Mouse (Mus musculus) heart, embryonic 10.5 days (tissue): ENCODE results near the gene Srm. TPM values are rescaled to one million over a fixed set of nuclear protein-coding genes. Genes with fewer than 3 reads are reported as not detected.
A peak's percentile ranks its signal among the peaks of the same experiment; 100 is the strongest.

Experiments
- DNase-seq: peaks from one replicate; pipeline ENCODE4 v3.0.0-alpha.2; 2017; ENCODE audit warnings: low spot score
- H3K27ac ChIP-seq: fragments of 300-500 bp; sonication (generic); 2 replicates; pipeline ENCODE4 v1.5.1; 2016; ENCODE audit warnings: mild to moderate bottlenecking
- H3K27me3 ChIP-seq: fragments of 300-500 bp; sonication (generic); 2 replicates; pipeline ENCODE4 v1.6.1; 2016; ENCODE audit warnings: mild to moderate bottlenecking; ENCODE audit not compliant: poor library complexity, insufficient read depth, severe bottlenecking
- H3K36me3 ChIP-seq: fragments of 300-500 bp; sonication (generic); 2 replicates; pipeline ENCODE4 v1.6.1; 2016; ENCODE audit warnings: mild to moderate bottlenecking, moderate library complexity
- H3K4me1 ChIP-seq: fragments of 300-500 bp; sonication (generic); 2 replicates; pipeline ENCODE4 v1.6.1; 2016; ENCODE audit warnings: mild to moderate bottlenecking
- H3K4me3 ChIP-seq: fragments of 300-500 bp; sonication (generic); 2 replicates; pipeline ENCODE4 v1.5.1; 2016; ENCODE audit warnings: mild to moderate bottlenecking, moderate library complexity
- H3K9me3 ChIP-seq: fragments of 300-500 bp; sonication (generic); 2 replicates; pipeline ENCODE4 v1.6.1; 2016; ENCODE audit warnings: mild to moderate bottlenecking, moderate library complexity
- WGBS: fragments of 180-500 bp; shearing (Covaris S2); methylation state at CpG from one replicate; pipeline ENCODE4 v1.1.7; 2016; 5-methylcytosine and 5-hydroxymethylcytosine counted together
- polyA plus RNA-seq: library from polyadenylated mRNA; unstranded; fragments of >200 nt; fragmentation: Nextera tagmentation; extraction: Ambion mirVana; gene quantifications from 2 replicates; pipeline ENCODE4 v1.2.1, GENCODE M21; 2016

Gene Srm
- polyA plus RNA-seq, 1 experiment from 2014 or later, result 306 TPM

DNA sequence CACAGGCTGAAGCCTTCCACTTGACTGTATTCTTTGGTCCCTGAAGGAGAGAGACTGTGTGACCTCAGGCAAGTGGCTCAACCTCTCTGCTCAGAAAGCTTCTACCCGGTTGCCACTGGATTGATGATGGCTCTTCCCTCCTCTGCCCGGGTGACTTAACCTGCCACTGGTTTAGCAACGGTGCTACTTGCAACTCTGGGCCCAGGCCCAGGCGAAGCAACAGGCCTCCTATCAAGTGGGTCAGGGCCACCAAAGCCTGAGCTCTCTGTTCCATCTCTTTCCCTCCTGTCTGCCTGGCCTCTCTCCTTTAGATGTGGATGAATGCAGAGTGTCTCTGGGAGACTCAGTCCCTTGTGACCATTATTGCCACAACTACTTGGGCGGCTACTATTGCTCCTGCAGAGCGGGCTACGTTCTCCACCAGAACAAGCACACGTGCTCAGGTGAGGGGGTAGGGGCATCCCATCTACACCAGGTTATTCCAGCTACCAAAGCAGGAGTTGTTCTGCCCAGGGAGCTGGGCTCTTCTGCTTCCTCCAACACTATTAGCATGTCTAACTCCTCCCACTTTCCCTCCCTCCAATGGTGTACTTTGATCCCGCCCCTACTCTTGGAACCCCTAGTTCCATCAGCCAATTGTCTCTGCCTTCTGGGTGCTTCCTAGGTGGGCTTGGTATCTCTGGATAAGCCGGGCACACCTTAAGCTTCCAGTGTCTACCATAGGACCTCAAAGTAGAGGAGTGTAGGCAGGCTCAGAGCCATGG is 12.3 kb downstream of the Srm start:
- H3K27me3 ChIP-seq, result no peaks in the 10 kb centered on the region
- no peak overlapping the region for H3K27ac ChIP-seq
- no peak for DNase-seq
- 68% methylated on average over 10 of the region's 10 CpGs for WGBS
- H3K4me1 ChIP-seq, result 0 out of 2 replicates have a peak, but pooled peaks cover 4% of the 10 kb centered on the region
- peaks cover 14% of the 10 kb centered on the region for H3K36me3 ChIP-seq
- H3K9me3 ChIP-seq, result 0 out of 2 replicates have a peak, but pooled peaks cover 2% of the 10 kb centered on the region
- H3K4me3 ChIP-seq, result no peak overlapping the region

DNA sequence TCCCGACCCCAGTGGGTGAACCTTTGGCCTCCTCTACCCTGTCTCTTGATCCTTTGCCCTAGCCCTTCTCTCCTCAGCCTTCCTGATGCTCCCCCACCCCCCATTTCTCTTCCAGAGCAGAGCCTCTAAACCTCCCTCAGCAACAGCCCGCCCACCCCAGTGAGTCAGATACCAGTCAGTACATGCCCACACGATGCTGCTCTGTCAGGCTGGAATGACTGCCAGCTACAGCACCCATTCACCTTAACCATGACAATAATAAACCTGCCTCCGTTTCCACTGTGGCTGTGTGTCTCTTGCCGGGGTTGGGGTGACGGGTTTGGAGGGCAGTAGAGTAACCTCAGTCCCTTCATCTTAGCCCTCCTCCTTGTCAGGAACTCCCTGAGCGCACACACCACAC is 12.8 kb downstream of the Srm start:
- peaks cover 9% of the 10 kb centered on the region; the same call in 1 of the 2 replicates for H3K4me1 ChIP-seq
- 75% methylated on average over 7 of the region's 7 CpGs for WGBS
- no peaks in the 10 kb centered on the region for H3K27me3 ChIP-seq
- no peaks in the 10 kb centered on the region for H3K9me3 ChIP-seq
- H3K27ac ChIP-seq, result no peak overlapping the region
- DNase-seq, result no peak
- H3K36me3 ChIP-seq, result peaks cover 8% of the 10 kb centered on the region
- no peak overlapping the region for H3K4me3 ChIP-seq

DNA sequence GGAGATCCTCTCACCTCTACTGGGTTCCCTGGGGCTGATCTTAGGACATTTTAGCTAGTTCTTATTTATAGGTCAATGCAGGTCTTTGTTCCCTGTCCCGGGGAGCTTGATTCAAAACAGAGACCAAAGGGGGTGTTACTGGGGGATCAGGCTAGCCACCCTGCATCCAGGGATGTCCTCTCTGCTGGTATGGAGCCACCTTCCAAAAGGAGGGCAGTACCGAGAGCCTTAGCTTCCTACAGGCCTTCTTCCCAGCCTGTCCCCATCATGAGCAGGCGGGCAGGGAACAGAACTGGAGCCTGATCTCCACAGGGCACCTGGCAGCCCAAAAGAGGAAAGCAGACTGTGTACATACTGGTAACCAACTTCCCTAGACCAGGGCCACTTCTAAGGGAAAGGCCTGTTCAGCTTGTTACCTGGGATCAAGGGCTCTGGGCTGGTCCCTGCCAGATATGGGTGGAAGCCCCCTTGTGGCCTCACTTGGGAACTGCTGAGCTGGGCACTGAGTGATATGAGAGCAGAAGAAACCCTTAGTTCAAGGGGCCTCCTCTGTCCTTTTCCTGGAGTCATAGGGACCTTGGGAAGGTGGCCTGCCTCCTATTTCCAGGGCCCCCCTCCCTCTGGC is 13.3 kb downstream of the Srm start:
- no peaks in the 10 kb centered on the region for H3K27me3 ChIP-seq
- WGBS, result 87% methylated on average over 3 of the region's 3 CpGs
- H3K4me1 ChIP-seq, result peaks cover 9% of the 10 kb centered on the region; the same call in 1 of the 2 replicates
- DNase-seq, result no peak
- peaks cover 6% of the 10 kb centered on the region for H3K36me3 ChIP-seq
- H3K27ac ChIP-seq, result no peak overlapping the region
- no peak overlapping the region for H3K4me3 ChIP-seq
- H3K9me3 ChIP-seq, result no peaks in the 10 kb centered on the region

DNA sequence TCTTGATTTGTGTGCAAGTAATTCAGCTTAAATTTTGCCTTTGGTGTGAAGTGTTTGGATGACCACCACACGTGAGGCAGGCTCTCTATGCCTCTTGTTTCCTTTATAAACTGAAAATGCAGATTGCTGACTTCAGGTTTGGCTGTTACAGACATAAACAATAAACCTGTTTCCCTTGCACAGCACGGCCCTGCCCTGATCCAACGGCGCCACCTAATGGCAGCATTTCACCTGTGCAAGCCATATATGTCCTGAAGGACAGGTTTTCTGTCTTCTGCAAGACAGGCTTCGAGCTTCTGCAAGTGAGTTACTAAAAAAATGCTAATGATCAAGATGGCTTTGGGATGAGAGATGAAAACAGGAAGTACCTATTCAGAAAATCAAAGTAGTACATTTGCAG is 16.5 kb downstream of the Srm start:
- DNase-seq, result peak; percentile 79
- no peak overlapping the region for H3K27ac ChIP-seq
- H3K9me3 ChIP-seq, result no peaks in the 10 kb centered on the region
- no peaks in the 10 kb centered on the region for H3K27me3 ChIP-seq
- no peak overlapping the region for H3K4me3 ChIP-seq
- 26% methylated on average over 5 of the region's 5 CpGs for WGBS
- H3K4me1 ChIP-seq, result peaks cover 15% of the 10 kb centered on the region; the same call in 1 of the 2 replicates
- H3K36me3 ChIP-seq, result peaks cover 28% of the 10 kb centered on the region

DNA sequence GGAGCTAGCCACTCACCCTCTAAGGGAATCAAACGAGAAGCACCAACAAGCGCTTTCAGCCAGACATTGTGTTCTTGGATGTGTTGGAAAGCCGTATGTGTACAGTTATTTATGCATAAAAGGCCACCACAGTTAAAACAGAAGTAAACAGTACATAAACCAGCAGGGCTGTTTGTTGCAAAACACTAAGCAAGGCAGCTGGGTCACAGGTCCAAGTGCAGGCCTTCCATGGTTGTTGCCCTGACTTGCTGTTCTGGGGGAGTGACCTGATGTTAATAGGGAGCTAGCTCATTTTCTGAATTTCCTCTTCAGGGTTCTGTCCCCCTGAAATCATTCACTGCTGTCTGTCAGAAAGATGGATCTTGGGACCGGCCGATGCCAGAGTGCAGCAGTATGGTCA is 18.5 kb downstream of the Srm start:
- no peak overlapping the region for H3K27ac ChIP-seq
- no peaks in the 10 kb centered on the region for H3K9me3 ChIP-seq
- 88% methylated on average over 5 of the region's 5 CpGs for WGBS

DNA sequence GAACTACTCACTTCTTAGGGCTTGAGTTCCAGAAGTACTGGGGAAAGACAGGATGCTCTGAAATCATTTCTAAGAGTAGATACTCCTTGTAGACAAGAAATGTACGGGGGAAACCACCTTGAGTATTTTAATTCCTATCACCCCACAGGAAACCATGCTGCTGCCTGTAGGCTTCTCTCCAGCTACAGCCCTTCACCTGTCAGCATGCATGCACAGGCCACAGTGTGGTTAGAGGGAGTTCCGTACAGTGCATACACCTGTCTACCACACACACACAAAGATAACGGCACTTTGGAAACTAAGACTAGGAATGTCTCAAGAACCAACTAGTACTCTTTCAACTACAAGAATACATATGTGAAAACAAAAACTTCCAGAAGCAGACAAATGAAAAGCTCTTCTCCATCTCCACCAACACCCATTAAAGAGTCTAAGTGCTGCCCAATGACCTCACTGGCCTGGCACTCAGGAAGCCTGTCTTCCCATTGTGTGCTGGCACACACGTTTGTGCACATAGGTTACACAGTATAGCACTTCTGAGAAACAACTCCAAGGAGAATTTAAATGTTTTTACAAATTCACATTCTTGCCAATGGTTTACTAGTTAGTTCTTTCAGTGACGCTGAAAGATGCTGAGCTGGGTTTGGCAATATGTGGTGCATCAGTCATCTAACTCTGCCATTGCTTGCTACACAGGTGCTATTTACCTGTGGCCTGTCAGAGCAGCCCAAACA is 19.5 kb downstream of the Srm start:
- Histone ChIP-seq H3K27ac (no peak overlapping the region), H3K9me3 (no peaks in the 10 kb centered on the region), H3K4me3 (no peak overlapping the region), H3K27me3 (no peaks in the 10 kb centered on the region), H3K4me1 (peaks cover 11% of the 10 kb centered on the region; the same call in 1 of the 2 replicates), H3K36me3 (peaks cover 56% of the 10 kb centered on the region)
- peak; percentile 48 for DNase-seq
- WGBS, result 72% methylated on average over 5 of the region's 5 CpGs

More for the DNA sequence above, 18.5 kb downstream of the Srm start:
- no peaks in the 10 kb centered on the region for H3K27me3 ChIP-seq
- H3K4me1 ChIP-seq, result peaks cover 11% of the 10 kb centered on the region; the same call in 1 of the 2 replicates
- H3K4me3 ChIP-seq, result no peak overlapping the region
- DNase-seq, result peak; percentile 62
- peaks cover 46% of the 10 kb centered on the region for H3K36me3 ChIP-seq

DNA sequence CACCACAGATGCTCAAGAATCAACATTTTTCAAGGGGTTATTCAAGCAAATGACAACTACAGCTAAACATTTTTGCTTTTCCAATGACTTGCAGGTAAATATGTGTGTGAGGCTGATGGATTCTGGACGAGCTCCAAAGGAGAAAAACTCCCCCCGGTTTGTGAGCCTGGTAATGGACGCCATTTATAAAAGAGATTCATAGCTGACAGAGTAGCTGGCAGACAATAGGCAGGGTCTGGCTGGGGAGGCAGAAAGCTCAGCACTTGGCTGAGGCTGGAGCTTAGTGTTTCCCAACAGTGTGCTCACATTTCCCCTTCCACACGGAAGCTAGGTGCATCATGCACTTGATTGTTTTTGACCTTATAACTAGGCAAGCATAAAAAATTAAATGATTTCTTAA is 21.3 kb downstream of the Srm start:
- 76% methylated on average over 4 of the region's 4 CpGs for WGBS
- no peaks in the 10 kb centered on the region for H3K27me3 ChIP-seq
- H3K9me3 ChIP-seq, result no peaks in the 10 kb centered on the region
- H3K27ac ChIP-seq, result no peak overlapping the region
- H3K4me3 ChIP-seq, result no peak overlapping the region
- peaks cover 11% of the 10 kb centered on the region; the same call in 1 of the 2 replicates for H3K4me1 ChIP-seq
- peak; percentile 70 for DNase-seq
- H3K36me3 ChIP-seq, result peaks cover 69% of the 10 kb centered on the region

DNA sequence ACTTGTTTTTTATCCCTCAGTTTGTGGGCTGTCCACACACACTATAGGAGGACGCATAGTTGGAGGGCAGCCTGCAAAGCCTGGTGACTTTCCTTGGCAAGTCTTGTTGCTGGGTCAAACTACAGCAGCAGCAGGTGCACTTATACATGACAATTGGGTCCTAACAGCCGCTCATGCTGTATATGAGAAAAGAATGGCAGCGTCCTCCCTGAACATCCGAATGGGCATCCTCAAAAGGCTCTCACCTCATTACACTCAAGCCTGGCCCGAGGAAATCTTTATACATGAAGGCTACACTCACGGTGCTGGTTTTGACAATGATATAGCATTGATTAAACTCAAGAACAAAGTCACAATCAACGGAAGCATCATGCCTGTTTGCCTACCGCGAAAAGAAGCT is 22.4 kb downstream of the Srm start:
- Histone ChIP-seq H3K27ac (no peak overlapping the region), H3K4me1 (peaks cover 9% of the 10 kb centered on the region; the same call in 1 of the 2 replicates), H3K27me3 (no peaks in the 10 kb centered on the region), H3K4me3 (no peak overlapping the region), H3K36me3 (peaks cover 81% of the 10 kb centered on the region), H3K9me3 (no peaks in the 10 kb centered on the region)
- peak; percentile 63 for DNase-seq
- 86% methylated on average over 9 of the region's 9 CpGs for WGBS

DNA sequence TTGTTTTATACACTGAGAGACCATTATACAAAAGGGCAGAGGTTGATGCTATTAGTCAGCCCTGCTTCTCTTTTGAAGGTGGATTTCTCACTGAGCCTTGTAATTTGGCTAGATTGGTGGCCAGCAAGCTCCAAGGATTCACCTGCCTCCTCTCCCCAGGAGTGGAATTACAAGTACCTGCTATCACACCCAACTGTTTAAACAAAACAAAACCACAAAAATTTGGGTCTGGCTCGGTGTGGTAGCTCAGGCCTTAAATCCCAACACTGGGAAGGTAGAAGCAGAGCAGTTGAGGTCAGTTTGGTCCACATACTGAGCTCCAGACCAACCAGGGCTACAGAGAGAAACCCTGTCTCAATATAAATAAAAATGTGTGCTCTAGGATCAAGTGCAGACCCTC is 28.5 kb downstream of the Srm start:
- no peak for DNase-seq
- H3K4me3 ChIP-seq, result no peak overlapping the region
- peaks cover 7% of the 10 kb centered on the region for H3K4me1 ChIP-seq
- peaks cover 99% of the 10 kb centered on the region for H3K36me3 ChIP-seq
- H3K9me3 ChIP-seq, result no peaks in the 10 kb centered on the region
- WGBS, result 79% methylated on average over 1 of the region's 1 CpGs
- no peaks in the 10 kb centered on the region for H3K27me3 ChIP-seq
- no peak overlapping the region for H3K27ac ChIP-seq

DNA sequence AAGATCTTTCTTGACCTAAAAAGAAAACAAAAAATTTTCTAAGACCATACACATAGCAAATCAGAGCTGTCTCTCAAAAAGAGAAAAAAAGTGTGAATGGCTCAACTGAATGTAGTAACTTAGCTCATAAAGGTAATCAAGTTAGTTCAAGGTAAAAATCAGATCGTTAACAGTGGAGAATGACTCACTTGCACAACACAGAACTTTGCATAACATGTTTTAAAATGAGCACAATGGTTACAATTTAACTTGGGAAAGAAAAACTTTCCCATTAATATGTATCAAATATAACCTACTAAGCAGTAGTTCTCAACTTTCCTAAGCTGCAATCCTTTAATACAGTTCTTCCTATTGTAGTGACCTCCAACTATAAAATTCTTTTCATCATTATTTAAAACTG is 29.4 kb downstream of the Srm start:
- Histone ChIP-seq H3K36me3 (peaks cover 94% of the 10 kb centered on the region), H3K27me3 (no peaks in the 10 kb centered on the region), H3K4me3 (no peak overlapping the region), H3K9me3 (no peaks in the 10 kb centered on the region), H3K27ac (no peak overlapping the region), H3K4me1 (peaks cover 12% of the 10 kb centered on the region)
- 98% methylated on average over 1 of the region's 1 CpGs for WGBS
- no peak for DNase-seq

DNA sequence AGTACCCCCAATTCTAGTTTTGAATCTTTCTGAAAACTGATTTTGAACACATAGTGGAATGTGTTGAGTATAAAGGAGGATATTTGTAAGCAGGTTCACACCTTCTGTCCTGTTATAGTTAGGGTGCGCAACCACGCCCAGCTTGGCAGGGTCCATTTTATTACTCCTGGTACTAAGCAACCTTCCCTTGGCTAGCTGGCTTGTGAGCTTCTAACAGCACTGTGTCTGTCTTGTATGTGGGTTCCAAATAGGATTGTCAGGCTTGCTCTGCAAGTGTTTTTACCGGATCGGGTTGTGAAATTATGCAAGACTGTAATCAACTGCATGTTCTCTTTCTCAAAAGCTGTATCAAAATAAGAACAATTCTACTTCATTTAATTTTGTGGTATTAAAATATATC is 31.2 kb downstream of the Srm start:
- 98% methylated on average over 4 of the region's 4 CpGs for WGBS
- H3K4me3 ChIP-seq, result no peak overlapping the region
- H3K27me3 ChIP-seq, result no peaks in the 10 kb centered on the region
- no peak overlapping the region for H3K27ac ChIP-seq
- H3K4me1 ChIP-seq, result peaks cover 16% of the 10 kb centered on the region
- H3K36me3 ChIP-seq, result peaks cover 77% of the 10 kb centered on the region
- no peaks in the 10 kb centered on the region for H3K9me3 ChIP-seq
- no peak for DNase-seq

DNA sequence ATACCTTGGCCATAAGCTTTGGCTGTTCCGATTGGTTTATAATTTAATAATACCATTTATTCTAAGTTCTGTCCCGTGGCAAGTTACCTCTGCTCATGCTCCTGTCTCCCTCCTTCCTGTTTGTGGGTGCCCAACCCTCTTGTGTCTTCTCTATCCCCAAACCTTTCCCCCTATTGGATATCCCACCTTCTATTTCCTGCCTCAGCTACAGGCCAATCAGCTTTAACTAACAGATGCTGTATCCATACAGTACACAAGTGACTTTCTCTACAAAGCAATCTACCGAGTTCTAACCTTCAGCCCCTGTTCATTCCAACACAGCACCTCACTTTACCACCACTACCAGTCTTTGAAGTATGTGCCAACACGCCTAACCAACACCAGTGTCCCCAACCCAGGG is 32.3 kb downstream of the Srm start:
- Histone ChIP-seq H3K36me3 (peaks cover 66% of the 10 kb centered on the region), H3K27me3 (no peaks in the 10 kb centered on the region), H3K27ac (no peak overlapping the region), H3K4me1 (peaks cover 16% of the 10 kb centered on the region), H3K4me3 (no peak overlapping the region), H3K9me3 (no peaks in the 10 kb centered on the region)
- WGBS, result 84% methylated on average over 4 of the region's 4 CpGs
- DNase-seq, result no peak

DNA sequence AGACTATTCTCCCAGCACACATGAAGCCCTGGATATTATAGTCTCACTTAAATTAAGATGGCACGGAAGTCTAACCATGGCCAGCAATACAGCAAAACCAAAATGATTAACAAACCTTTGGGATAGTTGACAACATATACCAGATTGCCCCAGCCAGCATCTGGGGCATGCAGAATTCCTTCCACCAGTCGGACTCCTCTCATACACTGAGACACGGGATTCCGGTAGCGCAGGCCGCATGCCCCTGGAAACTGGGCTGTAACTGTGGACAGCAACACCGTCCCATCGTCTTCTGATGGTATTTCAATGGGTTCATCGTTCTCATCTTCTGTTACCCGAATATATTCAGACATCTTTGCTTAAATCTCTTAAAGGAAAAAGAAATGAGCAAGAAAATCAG is 33.7 kb downstream of the Srm start:
- DNase-seq, result no peak
- Histone ChIP-seq H3K36me3 (peaks cover 52% of the 10 kb centered on the region), H3K4me3 (peak overlapping the region; percentile 94), H3K9me3 (no peaks in the 10 kb centered on the region), H3K4me1 (peaks cover 16% of the 10 kb centered on the region), H3K27me3 (no peaks in the 10 kb centered on the region), H3K27ac (no peak overlapping the region)
- 84% methylated on average over 10 of the region's 10 CpGs for WGBS
